Mouse (Mus musculus) limb, embryonic 11.5 days (tissue): Measurements from ENCODE around the gene Gm28051. TPM values are rescaled to one million over a fixed set of nuclear protein-coding genes. Genes with fewer than 3 reads are reported as not detected.
A peak's percentile ranks its signal among the peaks of the same experiment; 100 is the strongest.

Source experiments
- ATAC-seq: fragments of 200-750 bp; cut with Nextera tagmentation; 2 replicates; pipeline ENCODE4 v1.8.0; 2017; ENCODE audit warnings: low read depth; ENCODE audit not compliant: insufficient number of reproducible peaks, low FRiP score, low TSS enrichment
- DNase-seq: peaks from one replicate; pipeline ENCODE4 v3.0.0-alpha.2; 2015; ENCODE audit warnings: low spot score
- H3K27ac ChIP-seq: fragments of 300-500 bp; sonication (generic); replicated peaks from 2 replicates; pipeline ENCODE4 v1.5.1; 2014; ENCODE audit warnings: low read depth, mild to moderate bottlenecking, low read length
- H3K27me3 ChIP-seq: fragments of 300-500 bp; sonication (generic); 2 replicates; pipeline ENCODE4 v1.6.1; 2014; ENCODE audit warnings: mild to moderate bottlenecking, low read length, mixed read lengths; ENCODE audit not compliant: control insufficient read depth, insufficient read depth
- H3K36me3 ChIP-seq: fragments of 300-500 bp; sonication (generic); 2 replicates; pipeline ENCODE4 v1.6.1; 2014; ENCODE audit warnings: mild to moderate bottlenecking, low read length, moderate library complexity, mixed read lengths; ENCODE audit not compliant: control insufficient read depth, insufficient read depth
- H3K4me1 ChIP-seq: fragments of 300-500 bp; sonication (generic); 2 replicates; pipeline ENCODE4 v1.6.1; 2014; ENCODE audit warnings: low read length, mixed read lengths; ENCODE audit not compliant: control insufficient read depth, insufficient read depth
- H3K4me2 ChIP-seq: fragments of 300-500 bp; sonication (generic); 2 replicates; pipeline ENCODE4 v1.6.1; 2014; ENCODE audit warnings: low read depth, mild to moderate bottlenecking, moderate library complexity; ENCODE audit not compliant: severe bottlenecking
- H3K4me3 ChIP-seq: fragments of 300-500 bp; sonication (generic); 2 replicates; pipeline ENCODE4 v1.5.1; 2014; ENCODE audit warnings: low read depth, low read length
- H3K9ac ChIP-seq: fragments of 300-500 bp; sonication (generic); 2 replicates; pipeline ENCODE4 v1.6.1; 2014; ENCODE audit warnings: mild to moderate bottlenecking, low read length
- H3K9me3 ChIP-seq: fragments of 300-500 bp; sonication (generic); 2 replicates; pipeline ENCODE4 v1.6.1; 2016; ENCODE audit warnings: low read length; ENCODE audit not compliant: control insufficient read depth
- WGBS: fragments of 180-500 bp; shearing (Covaris S2); extraction: QIAGEN DNeasy Blood & Tissue Kit; methylation state at CpG from one replicate; pipeline ENCODE4 v1.1.7; 2014; 5-methylcytosine and 5-hydroxymethylcytosine counted together
- polyA plus RNA-seq: library from polyadenylated mRNA; unstranded; fragments of >200 nt; fragmentation: Nextera tagmentation; extraction: Ambion mirVana; gene quantifications from 2 replicates; pipeline ENCODE4 v1.2.1, GENCODE M21; 2014

The Gm28051 gene
- polyA plus RNA-seq, 1 experiment from 2014 or later: 0.40 TPM

DNA sequence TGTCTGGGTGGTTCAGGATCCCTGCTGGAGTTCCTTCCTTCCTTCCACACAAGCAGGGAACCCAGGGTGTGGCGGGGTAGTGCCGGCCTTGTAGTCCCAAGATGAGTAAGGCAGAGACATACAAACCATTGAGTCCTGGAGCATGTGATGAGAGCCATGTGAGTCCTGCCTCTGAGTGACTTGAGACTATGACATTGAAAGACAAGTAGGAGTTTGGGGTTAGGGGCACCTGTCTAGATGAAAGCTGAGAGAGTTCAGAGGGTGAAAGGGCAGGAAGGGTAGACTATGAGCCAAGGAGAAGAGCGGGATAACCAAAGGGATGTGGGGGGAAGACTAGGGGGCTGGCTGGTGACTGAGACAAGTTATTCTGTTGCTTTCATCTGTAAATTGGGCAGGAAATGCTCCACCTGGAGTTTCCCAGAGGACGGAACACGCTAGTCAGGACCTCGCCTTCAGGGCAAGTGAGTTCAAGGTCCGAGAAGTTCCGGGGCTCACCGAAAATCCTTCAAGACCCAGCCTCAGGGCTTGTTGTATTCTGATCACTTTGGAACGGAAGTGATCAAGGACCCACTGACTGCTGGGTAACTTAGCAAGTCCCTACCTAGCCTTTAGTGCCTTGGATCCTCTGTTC lies 50.6 kb downstream of the Gm28051 start:
- DNase-seq: no peak
- Histone ChIP-seq H3K4me1 (peaks cover 9% of the 10 kb centered on the region), H3K36me3 (no peaks in the 10 kb centered on the region), H3K4me3 (no peak overlapping the region), H3K9me3 (no peaks in the 10 kb centered on the region), H3K27me3 (no peaks in the 10 kb centered on the region), H3K27ac (no peak overlapping the region), H3K9ac (no peak overlapping the region), H3K4me2 (no peak overlapping the region)
- WGBS: 81% methylated on average over 10 of the region's 10 CpGs
- ATAC-seq: no peak

DNA sequence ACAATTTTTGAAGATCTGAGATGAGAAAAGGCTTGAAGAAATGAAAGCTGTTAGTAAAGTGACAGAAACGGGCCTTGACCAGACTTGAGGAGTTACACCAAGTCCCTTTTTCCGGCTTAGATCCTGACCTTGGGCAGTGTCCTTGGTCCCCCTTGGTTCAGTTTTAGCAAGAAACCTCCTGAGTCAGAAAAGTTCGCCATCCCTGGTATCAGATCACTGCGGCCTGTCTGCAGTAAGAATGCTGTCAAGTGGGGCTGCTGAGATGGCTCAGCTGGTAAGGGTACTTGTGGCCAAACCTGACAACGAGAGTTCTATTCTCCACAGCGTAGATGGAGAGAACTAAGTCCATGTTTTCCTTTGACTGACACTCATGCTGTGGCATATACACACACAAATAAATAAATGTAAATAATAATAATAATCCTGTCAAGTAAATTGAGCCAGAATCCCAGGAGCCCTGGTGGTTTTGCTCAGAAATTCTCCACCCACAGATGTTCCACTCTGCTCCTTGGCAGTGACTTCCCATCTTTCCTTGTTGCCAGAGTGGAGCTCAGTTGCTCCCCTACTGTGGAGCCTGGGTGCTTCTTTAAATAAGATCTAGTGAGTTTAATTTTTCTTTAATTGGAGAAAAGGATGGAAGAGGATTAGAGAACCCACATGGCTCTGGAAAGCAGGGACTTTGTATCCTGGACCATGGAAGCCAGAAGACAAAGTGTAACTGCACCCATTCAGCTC lies 51.5 kb downstream of the Gm28051 start:
- Histone ChIP-seq H3K4me1 (peaks cover 9% of the 10 kb centered on the region), H3K4me2 (peak overlapping the region; percentile 93; the same call in 1 of the 2 replicates), H3K4me3 (no peak overlapping the region), H3K27me3 (no peaks in the 10 kb centered on the region), H3K36me3 (no peaks in the 10 kb centered on the region), H3K9ac (no peak overlapping the region; the same call in 1 of the 2 replicates), H3K9me3 (no peaks in the 10 kb centered on the region), H3K27ac (no peak overlapping the region)
- no peak for ATAC-seq
- DNase-seq: no peak
- WGBS: 78% methylated on average over 6 of the region's 6 CpGs

DNA sequence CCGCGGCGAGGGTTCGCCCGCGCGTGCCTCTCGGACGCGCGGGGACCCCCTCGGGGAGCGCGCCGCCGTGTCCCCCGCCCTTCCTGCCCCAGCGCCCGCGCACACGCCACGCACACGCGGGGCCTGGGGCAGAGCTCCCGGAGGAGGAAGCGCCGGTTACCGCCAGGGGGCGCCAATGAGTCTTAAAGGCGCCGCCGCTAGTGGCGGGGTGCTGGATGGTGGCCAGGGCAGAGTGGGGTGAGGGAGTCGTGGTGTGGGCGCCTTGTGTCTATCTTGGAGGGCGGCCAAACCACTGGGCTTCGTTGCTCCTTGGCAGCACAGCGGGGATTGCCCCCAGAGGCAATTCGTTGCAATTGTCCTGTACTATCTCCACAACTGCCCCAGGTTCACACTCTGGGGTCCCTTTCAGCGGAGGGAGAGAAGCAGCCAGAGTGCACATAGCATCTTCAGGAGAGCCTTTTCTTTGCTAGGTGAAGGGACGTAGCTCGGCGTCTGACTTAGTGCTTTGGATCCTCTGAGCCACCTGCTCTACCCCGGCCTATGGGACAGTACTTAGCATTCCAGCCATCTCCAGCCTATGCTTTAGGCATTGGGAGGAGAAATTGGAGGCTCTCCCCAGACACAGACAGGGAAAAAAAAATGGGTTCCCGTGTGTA lies 52.2 kb downstream of the Gm28051 start:
- peak; percentile 71 for ATAC-seq

DNA sequence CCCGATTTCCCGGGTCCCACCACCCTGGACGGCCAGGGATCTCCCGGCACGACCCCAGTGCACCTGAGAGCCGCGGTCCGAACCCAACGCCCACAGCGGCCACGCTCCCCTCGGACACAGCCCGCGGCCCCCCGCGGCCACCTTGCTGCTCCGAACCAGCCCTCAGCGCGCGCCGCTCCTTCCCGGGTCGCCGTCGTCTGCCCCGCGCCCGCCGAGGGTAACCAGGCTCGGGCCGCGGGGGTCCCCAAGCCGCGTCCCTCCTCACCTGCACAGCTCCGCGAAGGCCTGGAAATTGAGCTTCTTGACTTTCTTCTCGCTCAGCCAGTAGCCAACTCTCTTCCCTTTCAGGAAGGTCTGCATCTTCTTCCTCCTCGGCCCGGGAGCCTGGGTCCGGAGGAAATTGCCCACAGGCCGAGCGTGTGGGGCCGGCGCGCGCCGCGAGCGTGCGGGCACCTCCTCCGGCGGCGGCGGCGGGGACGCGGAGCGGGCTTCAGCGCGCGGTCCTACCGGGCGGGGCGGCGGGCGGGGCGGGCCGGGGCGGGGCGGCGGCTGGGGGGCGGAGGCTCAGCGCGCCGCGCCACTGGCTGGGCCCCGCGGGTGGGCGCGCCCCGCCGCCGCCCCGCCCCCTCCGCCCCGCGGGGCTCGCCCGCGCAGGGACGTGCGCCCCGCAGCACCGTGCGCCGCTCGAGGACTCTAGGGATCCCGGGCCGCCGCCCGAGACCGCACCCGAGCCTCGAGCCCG lies 52.9 kb downstream of the Gm28051 start, which contains the start of gene Itpk1:
Gene Itpk1, minus strand, starts transcription at position 474 of the 742 bp plus-strand sequence.
- Histone ChIP-seq H3K9me3 (no peaks in the 10 kb centered on the region), H3K36me3 (no peaks in the 10 kb centered on the region), H3K4me1 (peaks cover 7% of the 10 kb centered on the region), H3K27ac (0 out of 2 replicates have a peak within 1 kb of the TSS, but pooled peaks have one; percentile 16), H3K4me2 (peak within 1 kb of the TSS; percentile 93), H3K27me3 (no peaks in the 10 kb centered on the region), H3K9ac (peak within 1 kb of the TSS; percentile 76), H3K4me3 (peak within 1 kb of the TSS; percentile 67)
- under 1% methylated on average over 70 of the region's 105 CpGs for WGBS
- DNase-seq: peak; percentile 69
- peak; percentile 75 for ATAC-seq

More for the DNA sequence above, 52.2 kb downstream of the Gm28051 start:
- no peaks in the 10 kb centered on the region for H3K36me3 ChIP-seq
- DNase-seq: peak; percentile 87
- H3K27ac ChIP-seq: 0 out of 2 replicates have a peak overlapping the region, but pooled peaks have one; percentile 16
- H3K9ac ChIP-seq: peak overlapping the region; percentile 76
- H3K4me1 ChIP-seq: peaks cover 6% of the 10 kb centered on the region
- H3K27me3 ChIP-seq: no peaks in the 10 kb centered on the region
- peak overlapping the region; percentile 67 for H3K4me3 ChIP-seq
- H3K9me3 ChIP-seq: no peaks in the 10 kb centered on the region
- WGBS: 3% methylated on average over 45 of the region's 45 CpGs
- peak overlapping the region; percentile 93 for H3K4me2 ChIP-seq

DNA sequence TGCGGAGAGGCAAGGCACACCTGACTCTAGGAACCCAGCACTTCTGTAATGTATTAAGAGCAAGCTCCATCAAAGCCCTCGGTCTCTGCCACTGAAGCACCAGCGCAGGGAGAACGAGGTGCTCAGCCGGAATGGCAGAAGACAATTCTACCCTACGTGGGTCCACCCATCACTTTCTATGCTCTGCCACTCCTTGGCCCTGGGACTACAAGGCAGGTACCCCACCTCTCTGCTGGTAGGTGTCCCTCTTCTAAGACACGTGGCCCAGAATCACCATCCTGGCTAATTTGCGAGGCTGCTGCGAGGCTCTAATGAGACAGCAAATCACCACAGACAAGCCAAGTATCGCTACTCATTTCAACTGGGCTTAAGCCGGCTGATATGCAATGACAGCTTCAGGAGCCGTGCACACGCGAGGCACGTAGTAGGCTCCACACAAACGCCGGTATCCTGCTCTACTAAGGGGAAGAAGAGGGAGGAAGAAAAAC lies 53.6 kb downstream of the Gm28051 start:
- H3K36me3 ChIP-seq: no peaks in the 10 kb centered on the region
- peak overlapping the region; percentile 76; the same call in 1 of the 2 replicates for H3K9ac ChIP-seq
- peak overlapping the region; percentile 93 for H3K4me2 ChIP-seq
- DNase-seq (peak; percentile 38), ATAC-seq (no peak)
- no peak overlapping the region for H3K27ac ChIP-seq
- 2% methylated on average over 17 of the region's 17 CpGs for WGBS
- H3K9me3 ChIP-seq: no peaks in the 10 kb centered on the region
- H3K4me1 ChIP-seq: peaks cover 13% of the 10 kb centered on the region
- no peaks in the 10 kb centered on the region for H3K27me3 ChIP-seq
- peak overlapping the region; percentile 67 for H3K4me3 ChIP-seq

DNA sequence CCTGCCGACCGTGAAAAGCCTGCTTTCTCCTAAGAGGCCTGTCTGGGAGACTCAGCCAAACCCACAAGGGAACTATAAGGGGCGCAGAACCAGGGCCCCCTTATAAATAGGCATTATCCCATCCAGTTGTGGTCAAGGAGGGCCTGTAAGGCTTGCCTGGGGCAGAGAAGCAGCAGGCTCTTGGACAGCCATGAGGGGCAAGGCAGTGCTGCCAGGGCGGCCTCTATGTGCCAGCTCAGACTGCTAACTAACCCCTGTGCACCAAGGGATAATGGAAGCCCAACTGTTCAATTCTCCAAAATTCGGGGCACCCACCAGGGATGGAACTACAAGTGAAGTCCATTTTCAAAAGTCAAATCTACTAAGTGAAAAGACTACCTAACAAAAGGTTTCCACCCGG lies 54.1 kb downstream of the Gm28051 start:
- Histone ChIP-seq H3K27ac (no peak overlapping the region), H3K4me2 (peak overlapping the region; percentile 93), H3K36me3 (no peaks in the 10 kb centered on the region), H3K4me1 (peaks cover 18% of the 10 kb centered on the region), H3K9ac (no peak overlapping the region), H3K4me3 (no peak overlapping the region; the same call in 1 of the 2 replicates), H3K27me3 (no peaks in the 10 kb centered on the region), H3K9me3 (no peaks in the 10 kb centered on the region)
- ATAC-seq: no peak
- 48% methylated on average over 6 of the region's 6 CpGs for WGBS
- DNase-seq: no peak

DNA sequence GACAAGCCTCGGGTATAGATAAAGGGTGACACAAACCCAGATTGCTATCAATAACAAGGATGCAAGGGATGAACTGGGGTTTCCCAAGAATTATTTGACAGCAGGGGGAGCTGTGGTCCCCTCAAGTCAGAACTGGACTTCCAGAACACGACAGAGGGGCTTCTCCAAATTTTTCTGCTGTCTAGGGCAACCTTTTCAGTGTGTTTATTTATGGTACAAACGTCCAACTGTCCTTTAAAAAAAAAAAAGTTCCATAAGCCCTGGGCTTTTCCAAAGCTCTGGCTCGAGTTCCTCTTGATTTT lies 54.5 kb downstream of the Gm28051 start:
- DNase-seq: peak; percentile 27
- H3K36me3 ChIP-seq: no peaks in the 10 kb centered on the region
- peak overlapping the region; percentile 93; the same call in 1 of the 2 replicates for H3K4me2 ChIP-seq
- H3K9ac ChIP-seq: no peak overlapping the region
- H3K27ac ChIP-seq: no peak overlapping the region
- ATAC-seq: no peak
- no peak overlapping the region for H3K4me3 ChIP-seq
- WGBS: 9% methylated on average over 4 of the region's 4 CpGs
- H3K27me3 ChIP-seq: no peaks in the 10 kb centered on the region
- no peaks in the 10 kb centered on the region for H3K9me3 ChIP-seq
- H3K4me1 ChIP-seq: peaks cover 22% of the 10 kb centered on the region
